Mouse (Mus musculus) heart, postnatal 25 days (tissue): Measurements from ENCODE around the gene Pde4dip. TPM values are rescaled to one million over a fixed set of nuclear protein-coding genes. Genes with fewer than 3 reads are reported as not detected.

Experiments used
- microRNA-seq: library from miRNA; unstranded; fragments of <30 nt; microRNA quantifications from one replicate; pipeline ENCODE4 v1.2.0, GENCODE M21; 2022
- total RNA-seq, 2 experiments: library from RNA; stranded (reverse); gene quantifications; 2 replicates each; pipeline ENCODE4 v1.2.3; 2021

Pde4dip gene
- total RNA-seq, 2 experiments from 2014 or later, result 1,803 to 1,950 TPM

Small RNA genes lying within 50 kb of the gene (microRNA-seq; reads per million reads assigned to microRNA genes)
- gene Mir7225, result 1.9 reads per million

Other genes starting within 250 kb of the Pde4dip start
- gene Prkab2, start 230.5 kb downstream of the Pde4dip start, total RNA-seq, result 10 to 100 TPM; 20.5 to 22.1 TPM
- not detected for gene Gm17651, start 214.0 kb downstream of the Pde4dip start, total RNA-seq
- 10 to 100 TPM; 40.8 to 45.4 TPM for gene Sec22b, start 12.5 kb upstream of the Pde4dip start, total RNA-seq
- gene Notch2, start 124.8 kb upstream of the Pde4dip start, total RNA-seq, result 10 to 100 TPM; 19.3 to 19.5 TPM